In genomic region chr2:4510208-4511079, GRCm38 (mm10) we compare ENCODE assay signal across 9 mouse cellular contexts.
A peak's percentile ranks its signal among the peaks of the same experiment; 100 is the strongest.
DNase-seq lines count a peak whose midpoint lies in the region; ATAC-seq and TF ChIP-seq lines count a peak whose summit lies in the region.
"Had no signal": no experiment of that assay in that cellular context is flagged by ENCODE, and none has a peak within 500 bp of the region (broad histone marks: within the 10 kb centered on the region; RNA-seq: fewer than 3 reads in every experiment).

No protein-coding gene starts in this region.

- in situ Hi-C loops in Patski (cut with MboI; ENCODE audit: low pct_unique_long_range_greater_than_20kb), result no loop called here

- POLR2A ChIA-PET in Patski (lab: Charles Lee), result interaction anchor here (1.1 to 2.1 kb wide), 2 partner anchors 48 to 53 kb away, joined by 3 to 6 read pairs; no protein-coding TSS in a partner anchor

- no peak overlapping the region for H3K4me3 ChIP-seq in hindbrain, embryonic 13.5 days
- no peak overlapping the region for H3K4me3 ChIP-seq in hindbrain, embryonic 12.5 days
- H3K4me3 ChIP-seq in intestine, embryonic 16.5 days (ENCODE audit: low read length), result peak overlapping the region; percentile 14; the same call in 1 of the 2 replicates
- no peak overlapping the region for H3K4me3 ChIP-seq in liver, embryonic 12.5 days
- H3K4me3 ChIP-seq in left cerebral cortex, adult 2 months, result no peak overlapping the region

- CTCF ChIA-PET in Patski (lab: Charles Lee), result interaction anchor here (1.1 to 2.1 kb wide), 6 partner anchors 11 to 32 kb away, joined by 3 to 6 read pairs (median 4); no protein-coding TSS in a partner anchor

- ATAC-seq in hindbrain, embryonic 13.5 days (ENCODE audit: low FRiP score), result no peak; the same call in 1 of the 2 replicates
- no peak for ATAC-seq in hindbrain, embryonic 12.5 days (ENCODE audit: low FRiP score)
- peak; percentile 53 for ATAC-seq in Patski
- peak; percentile 87 for ATAC-seq in intestine, embryonic 16.5 days
- ATAC-seq in liver, embryonic 12.5 days, result peak; percentile 56

- intact Hi-C loops in left cerebral cortex, adult 2 months (cut with DNase I), result no loop called here

- peak overlapping the region; percentile 63 for H3K27ac ChIP-seq in hindbrain, embryonic 13.5 days
- H3K27ac ChIP-seq in hindbrain, embryonic 12.5 days, result no peak overlapping the region; the same call in 1 of the 2 replicates
- peak overlapping the region; percentile 82 for H3K27ac ChIP-seq in intestine, embryonic 16.5 days (ENCODE audit: low read length)
- peak overlapping the region; percentile 36; the same call in 1 of the 2 replicates for H3K27ac ChIP-seq in liver, embryonic 12.5 days
- no peak overlapping the region; the same call in 1 of the 2 replicates for H3K27ac ChIP-seq in left cerebral cortex, adult 2 months

- TF ChIP-seq CTCF in Patski (IDR thresholded peaks at IDR 0.05), result no peak
- no peak for TF ChIP-seq CTCF in left cerebral cortex, adult 2 months (IDR thresholded peaks at IDR 0.05)

- no peak overlapping the region for H3K4me2 ChIP-seq in hindbrain, embryonic 13.5 days
- H3K4me2 ChIP-seq in hindbrain, embryonic 12.5 days (replicated peaks), result no peak overlapping the region
- H3K4me2 ChIP-seq in intestine, embryonic 16.5 days (ENCODE audit: low read depth, low read length), result peak overlapping the region; percentile 37
- peak overlapping the region; percentile 9; the same call in 1 of the 2 replicates for H3K4me2 ChIP-seq in liver, embryonic 12.5 days

- 67% methylated on average over 11 of the region's 11 CpGs for WGBS in hindbrain, embryonic 13.5 days
- 74% methylated on average over 11 of the region's 11 CpGs for WGBS in hindbrain, embryonic 12.5 days
- WGBS in intestine, embryonic 16.5 days, result 41% methylated on average over 11 of the region's 11 CpGs
- WGBS in liver, embryonic 12.5 days (ENCODE audit: insufficient replicate concordance), result 65% methylated on average over 11 of the region's 11 CpGs

- peaks cover 28% of the 10 kb centered on the region for H3K36me3 ChIP-seq in hindbrain, embryonic 13.5 days
- peaks cover 17% of the 10 kb centered on the region for H3K36me3 ChIP-seq in hindbrain, embryonic 12.5 days
- H3K36me3 ChIP-seq in intestine, embryonic 16.5 days (ENCODE audit: control insufficient read depth, insufficient read depth, low read length), result no peaks in the 10 kb centered on the region
- no peaks in the 10 kb centered on the region for H3K36me3 ChIP-seq in liver, embryonic 12.5 days

- DNase-seq in Patski (ENCODE audit: low read depth, low spot score), result peak; percentile 94
- DNase-seq in left cerebral cortex, adult 2 months (ENCODE audit: extremely low spot score in 1 of 2, low spot score in 2 of 2), result no peak
- DNase-seq in spleen, postnatal 4 days (ENCODE audit: low spot score in 2 of 2), result no peak
- no peak for DNase-seq in right cerebral cortex, postnatal 10 days (ENCODE audit: low spot score in 2 of 2)
- DNase-seq: gastrocnemius, postnatal 14 days had no signal

- H3K9me3 ChIP-seq in hindbrain, embryonic 13.5 days, result no peaks in the 10 kb centered on the region
- no peaks in the 10 kb centered on the region for H3K9me3 ChIP-seq in hindbrain, embryonic 12.5 days (replicated peaks)
- H3K9me3 ChIP-seq in intestine, embryonic 16.5 days (ENCODE audit: control insufficient read depth, low read length), result no peaks in the 10 kb centered on the region
- H3K9me3 ChIP-seq in liver, embryonic 12.5 days (replicated peaks), result no peaks in the 10 kb centered on the region

- H3K4me1 ChIP-seq in hindbrain, embryonic 13.5 days (replicated peaks), result peaks cover 36% of the 10 kb centered on the region
- peaks cover 13% of the 10 kb centered on the region for H3K4me1 ChIP-seq in hindbrain, embryonic 12.5 days
- H3K4me1 ChIP-seq in intestine, embryonic 16.5 days (ENCODE audit: control insufficient read depth, insufficient read depth, low read length), result peaks cover 28% of the 10 kb centered on the region
- peaks cover 13% of the 10 kb centered on the region for H3K4me1 ChIP-seq in liver, embryonic 12.5 days

- H3K27me3 ChIP-seq in hindbrain, embryonic 13.5 days, result no peaks in the 10 kb centered on the region
- H3K27me3 ChIP-seq in hindbrain, embryonic 12.5 days, result no peaks in the 10 kb centered on the region
- no peaks in the 10 kb centered on the region for H3K27me3 ChIP-seq in Patski
- no peaks in the 10 kb centered on the region for H3K27me3 ChIP-seq in intestine, embryonic 16.5 days (replicated peaks; ENCODE audit: control insufficient read depth, insufficient read depth, low read length)
- H3K27me3 ChIP-seq in liver, embryonic 12.5 days (replicated peaks), result peaks cover 9% of the 10 kb centered on the region; the same call in 1 of the 2 replicates

- H3K9ac ChIP-seq in hindbrain, embryonic 13.5 days, result no peak overlapping the region
- no peak overlapping the region for H3K9ac ChIP-seq in hindbrain, embryonic 12.5 days
- H3K9ac ChIP-seq in intestine, embryonic 16.5 days (ENCODE audit: low read depth, low read length), result peak overlapping the region; percentile 1; the same call in 1 of the 2 replicates
- H3K9ac ChIP-seq in liver, embryonic 12.5 days, result no peak overlapping the region

Comparison
In these comparisons a context has a peak if more than half of its experiments do, and no peak if none do; other contexts are left out.
1. H3K27ac ChIP-seq: peak in hindbrain, embryonic 13.5 days (single experiment), intestine, embryonic 16.5 days (single experiment) and liver, embryonic 12.5 days (single experiment); none in hindbrain, embryonic 12.5 days (single experiment) and left cerebral cortex, adult 2 months (single experiment).
2. ATAC-seq: peak in Patski (single experiment), intestine, embryonic 16.5 days (single experiment) and liver, embryonic 12.5 days (single experiment); none in hindbrain, embryonic 13.5 days (single experiment) and hindbrain, embryonic 12.5 days (single experiment).
3. H3K4me2 ChIP-seq: peak in intestine, embryonic 16.5 days (single experiment) and liver, embryonic 12.5 days (single experiment); none in hindbrain, embryonic 13.5 days (single experiment) and hindbrain, embryonic 12.5 days (single experiment).